Mouse (Mus musculus) erythroblast, embryonic 14.5 days (primary cell): ENCODE results near the gene Gtf3c1.

ENCODE experiments used
- GATA1 ChIP-seq: IDR thresholded peaks from 2 replicates; pipeline ENCODE4 v1.6.1; 2012; ENCODE audit warnings: low read length, inconsistent platforms, mixed read lengths
- TAL1 ChIP-seq: IDR thresholded peaks from 3 replicates; pipeline ENCODE4 v1.6.1; 2012; ENCODE audit warnings: low read length, inconsistent platforms, mixed read lengths

DNA sequence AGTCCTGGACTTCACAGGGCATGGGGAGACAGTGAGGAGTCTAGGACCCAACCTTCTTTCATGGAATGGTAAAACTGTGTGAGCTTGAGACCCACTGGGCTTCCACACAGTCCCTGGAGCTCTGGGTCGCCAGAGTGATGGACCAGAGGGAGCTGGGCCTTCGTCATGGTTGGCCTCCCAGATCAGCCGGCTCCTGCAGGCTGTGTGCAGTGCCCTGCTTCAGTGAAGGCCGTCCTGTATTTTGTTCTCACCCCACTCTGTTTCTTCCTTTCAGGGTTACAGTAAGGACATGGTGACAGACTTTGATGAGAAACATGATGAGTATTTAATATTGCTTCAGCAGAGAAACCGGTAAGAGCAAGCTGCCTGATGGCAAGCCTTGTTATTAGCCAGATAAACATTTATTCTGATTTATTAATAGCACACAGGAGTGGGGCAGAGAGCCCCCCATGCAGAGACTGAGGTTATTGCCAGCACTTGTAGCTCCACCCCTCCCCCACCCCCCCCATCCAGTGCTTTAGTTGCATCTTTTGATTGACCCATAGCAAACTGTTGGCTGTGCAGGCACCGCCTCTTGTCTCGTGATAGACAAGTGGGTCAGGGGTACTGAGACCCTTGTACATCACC, 45.2 kb upstream of the Gtf3c1 start:
- TF ChIP-seq TAL1 (no peak), GATA1 (no peak)
